Mouse (Mus musculus): Measurements from ENCODE around the gene Pcnx. TPM values are rescaled to one million over a fixed set of nuclear protein-coding genes. Genes with fewer than 3 reads are reported as not detected.

Pcnx gene
- polyA plus RNA-seq, 1 experiment from 2014 or later: 6.8 TPM

GRCm38 (mm10) chr12:81836162-81836561 is 23.7 kb upstream of the Pcnx start:
- Histone ChIP-seq H3K9me3 (no peaks in the 10 kb centered on the region), H3K27me3 (replicated peaks) (no peaks in the 10 kb centered on the region), H3K27ac (no peak overlapping the region), H3K4me1 (replicated peaks) (no peaks in the 10 kb centered on the region), H3K4me3 (replicated peaks) (no peak overlapping the region), H3K9ac (no peak overlapping the region), H3K4me2 (replicated peaks) (no peak overlapping the region), H3K36me3 (no peaks in the 10 kb centered on the region)
- ATAC-seq: no peak
- 83% methylated on average over 8 of the region's 8 CpGs for WGBS

GRCm38 (mm10) chr12:81837463-81837862 is 22.4 kb upstream of the Pcnx start:
- WGBS: 76% methylated on average over 5 of the region's 5 CpGs
- no peaks in the 10 kb centered on the region for H3K27me3 ChIP-seq (replicated peaks)
- H3K27ac ChIP-seq: no peak overlapping the region
- H3K9me3 ChIP-seq: no peaks in the 10 kb centered on the region
- no peak overlapping the region for H3K9ac ChIP-seq
- no peak overlapping the region for H3K4me3 ChIP-seq (replicated peaks)
- ATAC-seq: no peak
- no peaks in the 10 kb centered on the region for H3K36me3 ChIP-seq
- no peaks in the 10 kb centered on the region for H3K4me1 ChIP-seq (replicated peaks)
- H3K4me2 ChIP-seq (replicated peaks): no peak overlapping the region

GRCm38 (mm10) chr12:81839663-81840062 is 20.2 kb upstream of the Pcnx start:
- Histone ChIP-seq H3K9ac (no peak overlapping the region), H3K36me3 (no peaks in the 10 kb centered on the region), H3K4me1 (replicated peaks) (peaks cover 2% of the 10 kb centered on the region; the same call in 1 of the 2 replicates), H3K27ac (no peak overlapping the region), H3K4me2 (replicated peaks) (no peak overlapping the region), H3K27me3 (replicated peaks) (no peaks in the 10 kb centered on the region), H3K9me3 (no peaks in the 10 kb centered on the region), H3K4me3 (replicated peaks) (no peak overlapping the region)
- 85% methylated on average over 5 of the region's 5 CpGs for WGBS
- ATAC-seq: no peak

GRCm38 (mm10) chr12:81841046-81841445 is 18.8 kb upstream of the Pcnx start:
- Histone ChIP-seq H3K9ac (no peak overlapping the region), H3K9me3 (no peaks in the 10 kb centered on the region), H3K4me3 (replicated peaks) (no peak overlapping the region), H3K27me3 (replicated peaks) (no peaks in the 10 kb centered on the region), H3K27ac (no peak overlapping the region), H3K4me2 (replicated peaks) (no peak overlapping the region), H3K36me3 (no peaks in the 10 kb centered on the region), H3K4me1 (replicated peaks) (peaks cover 6% of the 10 kb centered on the region; the same call in 1 of the 2 replicates)
- WGBS: 69% methylated on average over 5 of the region's 5 CpGs
- ATAC-seq: no peak

- 72% methylated on average over 5 of the region's 5 CpGs for WGBS
- H3K9me3 ChIP-seq: no peaks in the 10 kb centered on the region
- peaks cover 6% of the 10 kb centered on the region; the same call in 1 of the 2 replicates for H3K4me1 ChIP-seq (replicated peaks)
- ATAC-seq: no peak
- no peaks in the 10 kb centered on the region for H3K27me3 ChIP-seq (replicated peaks)
- no peaks in the 10 kb centered on the region for H3K36me3 ChIP-seq
- H3K27ac ChIP-seq: no peak overlapping the region
- H3K4me2 ChIP-seq (replicated peaks): no peak overlapping the region
- no peak overlapping the region for H3K4me3 ChIP-seq (replicated peaks)
- no peak overlapping the region for H3K9ac ChIP-seq
Observed at GRCm38 (mm10) chr12:81843501-81843900, 16.3 kb upstream of the Pcnx start.

- Histone ChIP-seq H3K9me3 (no peaks in the 10 kb centered on the region), H3K9ac (no peak overlapping the region), H3K4me3 (replicated peaks) (no peak overlapping the region), H3K27me3 (replicated peaks) (no peaks in the 10 kb centered on the region), H3K4me2 (replicated peaks) (peak overlapping the region; percentile 42), H3K4me1 (replicated peaks) (peaks cover 6% of the 10 kb centered on the region; the same call in 1 of the 2 replicates), H3K36me3 (no peaks in the 10 kb centered on the region), H3K27ac (no peak overlapping the region)
- WGBS: 37% methylated on average over 13 of the region's 13 CpGs
- ATAC-seq: peak; percentile 42; the same call in 1 of the 2 replicates
Observed at GRCm38 (mm10) chr12:81844572-81844971, 15.3 kb upstream of the Pcnx start.

GRCm38 (mm10) chr12:81844981-81845380 is 14.8 kb upstream of the Pcnx start:
- Histone ChIP-seq H3K9ac (no peak overlapping the region), H3K36me3 (no peaks in the 10 kb centered on the region), H3K4me3 (replicated peaks) (no peak overlapping the region), H3K4me2 (replicated peaks) (peak overlapping the region; percentile 42), H3K4me1 (replicated peaks) (peaks cover 6% of the 10 kb centered on the region; the same call in 1 of the 2 replicates), H3K27me3 (replicated peaks) (no peaks in the 10 kb centered on the region), H3K27ac (no peak overlapping the region), H3K9me3 (no peaks in the 10 kb centered on the region)
- 25% methylated on average over 14 of the region's 14 CpGs for WGBS
- ATAC-seq: peak; percentile 63; the same call in 1 of the 2 replicates

- Histone ChIP-seq H3K9me3 (no peaks in the 10 kb centered on the region), H3K36me3 (no peaks in the 10 kb centered on the region), H3K4me1 (replicated peaks) (peaks cover 5% of the 10 kb centered on the region; the same call in 1 of the 2 replicates), H3K4me3 (replicated peaks) (no peak overlapping the region), H3K9ac (no peak overlapping the region), H3K4me2 (replicated peaks) (no peak overlapping the region), H3K27me3 (replicated peaks) (no peaks in the 10 kb centered on the region), H3K27ac (no peak overlapping the region)
- ATAC-seq: no peak
- 42% methylated on average over 8 of the region's 8 CpGs for WGBS
Observed at GRCm38 (mm10) chr12:81849629-81850028, 10.2 kb upstream of the Pcnx start.

GRCm38 (mm10) chr12:81852551-81852950 is 7.3 kb upstream of the Pcnx start:
- peaks cover 15% of the 10 kb centered on the region for H3K4me1 ChIP-seq (replicated peaks)
- H3K27me3 ChIP-seq (replicated peaks): no peaks in the 10 kb centered on the region
- H3K4me3 ChIP-seq (replicated peaks): no peak overlapping the region
- H3K9me3 ChIP-seq: no peaks in the 10 kb centered on the region
- no peak overlapping the region for H3K4me2 ChIP-seq (replicated peaks)
- ATAC-seq: no peak
- H3K27ac ChIP-seq: peak overlapping the region; percentile 61
- 63% methylated on average over 2 of the region's 2 CpGs for WGBS
- H3K36me3 ChIP-seq: no peaks in the 10 kb centered on the region
- no peak overlapping the region for H3K9ac ChIP-seq

GRCm38 (mm10) chr12:81852977-81853376 is 6.8 kb upstream of the Pcnx start:
- Histone ChIP-seq H3K27me3 (replicated peaks) (no peaks in the 10 kb centered on the region), H3K9me3 (no peaks in the 10 kb centered on the region), H3K27ac (peak overlapping the region; percentile 61), H3K4me2 (replicated peaks) (no peak overlapping the region), H3K36me3 (no peaks in the 10 kb centered on the region), H3K4me3 (replicated peaks) (no peak overlapping the region), H3K9ac (no peak overlapping the region), H3K4me1 (replicated peaks) (peaks cover 19% of the 10 kb centered on the region)
- peak; percentile 34; the same call in 1 of the 2 replicates for ATAC-seq
- 56% methylated on average over 14 of the region's 14 CpGs for WGBS

- ATAC-seq: no peak
- Histone ChIP-seq H3K9me3 (no peaks in the 10 kb centered on the region), H3K4me1 (replicated peaks) (peaks cover 21% of the 10 kb centered on the region), H3K9ac (no peak overlapping the region), H3K27me3 (replicated peaks) (no peaks in the 10 kb centered on the region), H3K27ac (no peak overlapping the region), H3K4me3 (replicated peaks) (no peak overlapping the region), H3K4me2 (replicated peaks) (no peak overlapping the region), H3K36me3 (no peaks in the 10 kb centered on the region)
- 80% methylated on average over 9 of the region's 9 CpGs for WGBS
Observed at GRCm38 (mm10) chr12:81853543-81853942, 6.3 kb upstream of the Pcnx start.

GRCm38 (mm10) chr12:81855031-81855430 is 4.8 kb upstream of the Pcnx start:
- Histone ChIP-seq H3K4me1 (replicated peaks) (peaks cover 25% of the 10 kb centered on the region), H3K9me3 (no peaks in the 10 kb centered on the region), H3K9ac (no peak overlapping the region), H3K4me2 (replicated peaks) (no peak overlapping the region), H3K27ac (no peak overlapping the region), H3K36me3 (no peaks in the 10 kb centered on the region), H3K4me3 (replicated peaks) (no peak overlapping the region), H3K27me3 (replicated peaks) (no peaks in the 10 kb centered on the region)
- 74% methylated on average over 8 of the region's 8 CpGs for WGBS
- ATAC-seq: no peak

GRCm38 (mm10) chr12:81856696-81857095 is 3.1 kb upstream of the Pcnx start:
- no peaks in the 10 kb centered on the region for H3K36me3 ChIP-seq
- peak; percentile 50 for ATAC-seq
- H3K27ac ChIP-seq: 0 out of 2 replicates have a peak overlapping the region, but pooled peaks have one; percentile 33
- H3K9ac ChIP-seq: no peak overlapping the region
- H3K4me1 ChIP-seq (replicated peaks): peaks cover 27% of the 10 kb centered on the region
- no peak overlapping the region for H3K4me2 ChIP-seq (replicated peaks)
- 58% methylated on average over 4 of the region's 4 CpGs for WGBS
- H3K27me3 ChIP-seq (replicated peaks): no peaks in the 10 kb centered on the region
- H3K4me3 ChIP-seq (replicated peaks): no peak overlapping the region
- no peaks in the 10 kb centered on the region for H3K9me3 ChIP-seq

Data from intestine, embryonic 15.5 days (tissue).